In the genomic region with DNA sequence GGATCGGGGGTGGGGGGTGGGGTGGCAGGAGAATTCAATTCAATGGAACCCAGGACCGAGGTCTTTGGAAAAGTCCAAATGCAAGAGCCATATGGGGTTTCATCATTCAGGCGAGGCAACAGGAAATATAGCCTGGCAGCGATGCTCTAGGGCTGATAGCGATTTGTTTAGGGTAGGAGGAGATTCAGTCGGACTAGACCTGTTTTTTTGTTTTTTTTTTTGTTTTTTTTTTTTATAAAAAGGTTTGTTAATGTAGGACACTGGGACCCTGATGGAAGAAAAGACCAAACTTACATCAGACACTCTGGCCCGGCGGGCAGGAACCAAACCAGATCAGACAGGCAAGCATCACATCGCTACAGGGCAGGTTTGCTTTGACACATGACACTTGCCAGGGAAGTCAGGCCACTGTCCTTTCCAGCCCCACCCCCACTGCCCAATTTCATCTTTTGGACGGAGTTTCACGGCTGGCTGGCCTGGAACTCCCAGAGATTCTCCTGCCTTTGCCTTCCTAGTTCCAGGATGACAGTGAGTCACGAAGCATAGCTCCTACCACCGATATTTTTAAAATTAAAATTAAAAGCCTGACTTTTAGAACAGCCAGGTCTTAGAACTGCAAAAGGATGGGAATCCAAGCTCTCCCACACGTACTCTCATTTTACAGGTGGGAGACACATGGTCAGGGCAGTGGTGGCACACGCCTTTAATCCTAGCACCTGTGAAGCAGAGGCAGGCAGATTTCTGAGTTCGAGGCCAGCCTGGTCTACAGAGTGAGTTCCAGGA, we compare ENCODE assay signal across 8 mouse cellular contexts. TPM values are rescaled to one million over a fixed set of nuclear protein-coding genes. Genes with fewer than 3 reads are reported as not detected.
DNase-seq lines count a peak whose midpoint lies in the region; ATAC-seq and TF ChIP-seq lines count a peak whose summit lies in the region.

No protein-coding gene starts in this region.

- no peak for DNase-seq in lung, postnatal 0 days (ENCODE audit: low spot score)
- no peak for DNase-seq in lung, adult 2 months
- peak; percentile 82 to 84 for DNase-seq in cerebellum, postnatal 10 days
- no peak for DNase-seq in limb, embryonic 14.5 days (ENCODE audit: low spot score)
- no peak for DNase-seq in yolk sac, embryonic 10.5 days (ENCODE audit: low spot score)
- DNase-seq in urinary bladder, postnatal 14 days (ENCODE audit: low spot score): no peak

- no peaks in the 10 kb centered on the region for H3K27me3 ChIP-seq in lung, postnatal 0 days (replicated peaks; ENCODE audit: insufficient read depth, low read length)
- H3K27me3 ChIP-seq in heart, embryonic 15.5 days: no peaks in the 10 kb centered on the region; the same call in 1 of the 2 replicates
- no peaks in the 10 kb centered on the region for H3K27me3 ChIP-seq in limb, embryonic 14.5 days (ENCODE audit: control insufficient read depth, insufficient read depth, low read length)

- peak overlapping the region; percentile 82 for H3K4me2 ChIP-seq in lung, postnatal 0 days (replicated peaks; ENCODE audit: low read depth, low read length)
- peak overlapping the region; percentile 82 for H3K4me2 ChIP-seq in heart, embryonic 15.5 days
- H3K4me2 ChIP-seq in limb, embryonic 14.5 days (replicated peaks; ENCODE audit: low read depth, low read length, severe bottlenecking): peak overlapping the region; percentile 97

- H3K9me3 ChIP-seq in lung, postnatal 0 days (ENCODE audit: low read length): no peaks in the 10 kb centered on the region
- H3K9me3 ChIP-seq in heart, embryonic 15.5 days (replicated peaks): no peaks in the 10 kb centered on the region
- no peaks in the 10 kb centered on the region for H3K9me3 ChIP-seq in limb, embryonic 14.5 days (ENCODE audit: control insufficient read depth, low read length)

- H3K36me3 ChIP-seq in lung, postnatal 0 days (ENCODE audit: insufficient read depth, low read length): no peaks in the 10 kb centered on the region
- no peaks in the 10 kb centered on the region for H3K36me3 ChIP-seq in heart, embryonic 15.5 days
- H3K36me3 ChIP-seq in limb, embryonic 14.5 days (ENCODE audit: control insufficient read depth, insufficient read depth, low read length): peaks cover 17% of the 10 kb centered on the region; the same call in 1 of the 2 replicates

- no peak for TF ChIP-seq CTCF in lung, postnatal 0 days (IDR thresholded peaks at IDR 0.05)
- no peak for TF ChIP-seq CTCF in lung, adult 2 months (IDR thresholded peaks at IDR 0.05; ENCODE audit: insufficient read depth, low read length)
- TF ChIP-seq CTCF in olfactory bulb, adult 2 months (IDR thresholded peaks at IDR 0.05; ENCODE audit: insufficient read depth, low read depth, low read length): no peak

- peak overlapping the region; percentile 72 for H3K9ac ChIP-seq in lung, postnatal 0 days (replicated peaks; ENCODE audit: low read depth)
- H3K9ac ChIP-seq in heart, embryonic 15.5 days: peak overlapping the region; percentile 66
- H3K9ac ChIP-seq in limb, embryonic 14.5 days (ENCODE audit: low read depth, low read length, severe bottlenecking): peak overlapping the region; percentile 66; the same call in 1 of the 2 replicates

- no peak for TF ChIP-seq POLR2A in lung, adult 2 months (IDR thresholded peaks at IDR 0.05; ENCODE audit: borderline replicate concordance, extremely low read depth, low read depth, low read length)
- no peak for TF ChIP-seq POLR2A in limb, embryonic 14.5 days (IDR thresholded peaks at IDR 0.05; ENCODE audit: borderline replicate concordance, extremely low read depth, insufficient read depth, insufficient read length)
- TF ChIP-seq POLR2A in olfactory bulb, adult 2 months (IDR thresholded peaks at IDR 0.05; ENCODE audit: insufficient read depth, low read depth, low read length): no peak

- TF ChIP-seq EP300 in lung, postnatal 0 days (IDR thresholded peaks at IDR 0.05): no peak

- peak overlapping the region; percentile 96 for H3K27ac ChIP-seq in lung, postnatal 0 days (ENCODE audit: low read length)
- H3K27ac ChIP-seq in heart, embryonic 15.5 days: peak overlapping the region; percentile 88
- peak overlapping the region; percentile 91 for H3K27ac ChIP-seq in limb, embryonic 14.5 days (replicated peaks; ENCODE audit: low read depth, low read length)
- peak overlapping the region; percentile 74; the same call in 1 of the 2 replicates for H3K27ac ChIP-seq in olfactory bulb, adult 2 months (ENCODE audit: insufficient read depth, low read depth, low read length)

- ATAC-seq in lung, postnatal 0 days: no peak
- ATAC-seq in heart, embryonic 15.5 days (replicated peaks; ENCODE audit: insufficient number of reproducible peaks, insufficient read depth, low FRiP score, low read depth): no peak
- ATAC-seq in limb, embryonic 14.5 days (ENCODE audit: low FRiP score, low read depth): no peak

- H3K4me1 ChIP-seq in lung, postnatal 0 days (ENCODE audit: insufficient read depth, low read depth, low read length): peaks cover 7% of the 10 kb centered on the region; the same call in 1 of the 2 replicates
- H3K4me1 ChIP-seq in lung, adult 2 months (ENCODE audit: control insufficient read depth, insufficient read depth, low read length): peaks cover 7% of the 10 kb centered on the region
- peaks cover 50% of the 10 kb centered on the region for H3K4me1 ChIP-seq in heart, embryonic 15.5 days (replicated peaks)
- H3K4me1 ChIP-seq in limb, embryonic 14.5 days (ENCODE audit: control insufficient read depth, insufficient read depth, low read length): peaks cover 40% of the 10 kb centered on the region
- H3K4me1 ChIP-seq in olfactory bulb, adult 2 months (ENCODE audit: control insufficient read depth, insufficient read depth, low read length): peaks cover 31% of the 10 kb centered on the region

- H3K4me3 ChIP-seq in lung, postnatal 0 days (ENCODE audit: low read depth, low read length): peak overlapping the region; percentile 91
- no peak overlapping the region for H3K4me3 ChIP-seq in lung, adult 2 months (replicated peaks; ENCODE audit: extremely low read depth, low read depth, low read length)
- H3K4me3 ChIP-seq in heart, embryonic 15.5 days: peak overlapping the region; percentile 80
- peak overlapping the region; percentile 69 for H3K4me3 ChIP-seq in limb, embryonic 14.5 days (replicated peaks; ENCODE audit: low read length)
- H3K4me3 ChIP-seq in olfactory bulb, adult 2 months (ENCODE audit: insufficient read depth, low read depth, low read length): peak overlapping the region; percentile 59

- 32% methylated on average over 16 of the region's 16 CpGs for WGBS in lung, postnatal 0 days
- WGBS in lung, adult 2 months: 41% methylated on average over 16 of the region's 16 CpGs
- WGBS in heart, embryonic 15.5 days: 26% methylated on average over 16 of the region's 16 CpGs
- WGBS in limb, embryonic 14.5 days: 22% methylated on average over 16 of the region's 16 CpGs
- WGBS in olfactory bulb, adult 2 months: 27% methylated on average over 16 of the region's 16 CpGs

RNA-seq across cellular contexts. Expression of gene Ddit4, which starts 1.3 kb away (rescaled TPM):
- 21.2 and 28.1 TPM in 2 replicates for polyA plus RNA-seq in lung, postnatal 0 days (2015; fragmentation: Nextera tagmentation; extraction: Ambion mirVana)
- polyA plus RNA-seq in lung, adult 2 months (2012; rRNA removed): 32.6 and 53.4 TPM in 2 replicates
- 22.7 and 33.4 TPM in 2 replicates for polyA plus RNA-seq in heart, embryonic 15.5 days (2015; fragmentation: Nextera tagmentation; extraction: Ambion mirVana)
- 117 and 138 TPM in 2 replicates for polyA plus RNA-seq in limb, embryonic 14.5 days (2012; rRNA removed)
- 8.5 and 8.6 TPM in 2 replicates for polyA plus RNA-seq in limb, embryonic 14.5 days (2014; fragmentation: Nextera tagmentation; extraction: Ambion mirVana)
- 264 TPM in 1 of 2 replicates, not detected in the other for polyA plus RNA-seq in olfactory bulb, adult 2 months (2012; ENCODE audit: insufficient read depth, insufficient read length, low replicate concordance, missing spikeins)

RNA-seq across cellular contexts. Expression of gene Ascc1, which starts 49.6 kb away (rescaled TPM):
- polyA plus RNA-seq in lung, postnatal 0 days (2015; fragmentation: Nextera tagmentation; extraction: Ambion mirVana): 47.2 and 50.0 TPM in 2 replicates
- 21.1 and 29.5 TPM in 2 replicates for polyA plus RNA-seq in lung, adult 2 months (2012; rRNA removed)
- polyA plus RNA-seq in heart, embryonic 15.5 days (2015; fragmentation: Nextera tagmentation; extraction: Ambion mirVana): 36.1 and 40.6 TPM in 2 replicates
- 29.4 and 32.9 TPM in 2 replicates for polyA plus RNA-seq in limb, embryonic 14.5 days (2012; rRNA removed)
- 41.2 and 45.4 TPM in 2 replicates for polyA plus RNA-seq in limb, embryonic 14.5 days (2014; fragmentation: Nextera tagmentation; extraction: Ambion mirVana)
- not detected in 2 replicates for polyA plus RNA-seq in olfactory bulb, adult 2 months (2012; ENCODE audit: insufficient read depth, insufficient read length, low replicate concordance, missing spikeins)

RNA-seq across cellular contexts. Expression of gene Anapc16, which starts 50.0 kb away (rescaled TPM):
- polyA plus RNA-seq in lung, postnatal 0 days (2015; fragmentation: Nextera tagmentation; extraction: Ambion mirVana): 105 and 117 TPM in 2 replicates
- polyA plus RNA-seq in lung, adult 2 months (2012; rRNA removed): 61.1 and 64.5 TPM in 2 replicates
- polyA plus RNA-seq in heart, embryonic 15.5 days (2015; fragmentation: Nextera tagmentation; extraction: Ambion mirVana): 85.4 and 92.2 TPM in 2 replicates
- 105 and 109 TPM in 2 replicates for polyA plus RNA-seq in limb, embryonic 14.5 days (2012; rRNA removed)
- polyA plus RNA-seq in limb, embryonic 14.5 days (2014; fragmentation: Nextera tagmentation; extraction: Ambion mirVana): 110 and 114 TPM in 2 replicates
- polyA plus RNA-seq in olfactory bulb, adult 2 months (2012; ENCODE audit: insufficient read depth, insufficient read length, low replicate concordance, missing spikeins): not detected in 2 replicates

Comparison
In these comparisons a context has a peak if more than half of its experiments do, and no peak if none do; other contexts are left out.
1. DNase-seq: peak in cerebellum, postnatal 10 days (2 of 2); none in lung, postnatal 0 days (single experiment), lung, adult 2 months (single experiment), limb, embryonic 14.5 days (single experiment), yolk sac, embryonic 10.5 days (single experiment) and urinary bladder, postnatal 14 days (single experiment).
2. RNA of gene Ascc1, which starts 49.6 kb away (polyA plus RNA-seq): 47.2 to 50.0 TPM in lung, postnatal 0 days, 29.4 to 45.4 TPM in limb, embryonic 14.5 days, 36.1 to 40.6 TPM in heart, embryonic 15.5 days and 21.1 to 29.5 TPM in lung, adult 2 months; not detected in olfactory bulb, adult 2 months; every median in the first group is over 10 times any median in the second.
3. Peak in every context shown above with its lines, with median percentiles within 50 percentile points of each other: H3K27ac ChIP-seq, H3K4me2 ChIP-seq and H3K9ac ChIP-seq.